Mouse (Mus musculus) A20 (cell line): ENCODE results near the gene Hax1.

Source experiments
- DNase-seq: peaks from one replicate; pipeline ENCODE4 v3.0.0-alpha.2; 2011; ENCODE audit warnings: low read depth, low spot score

Hax1 gene

GRCm38 (mm10) chr3:89962059-89962750 lies 36.4 kb downstream of the Hax1 start:
- DNase-seq = peak; percentile 40

- DNase-seq = peak; percentile 53
Measured at GRCm38 (mm10) chr3:89961436-89961835, 37.1 kb downstream of the Hax1 start.

- DNase-seq = peak; percentile 91
Measured at GRCm38 (mm10) chr3:89960469-89960868, 38.1 kb downstream of the Hax1 start.

- DNase-seq = peak; percentile 48
Measured at GRCm38 (mm10) chr3:89959435-89959834, 39.1 kb downstream of the Hax1 start.

- DNase-seq = peak; percentile 87
Measured at GRCm38 (mm10) chr3:89957880-89958279, 40.7 kb downstream of the Hax1 start.

GRCm38 (mm10) chr3:89956177-89956971 lies 42.2 kb downstream of the Hax1 start:
- no peak for DNase-seq

- DNase-seq = peak; percentile 79
Measured at GRCm38 (mm10) chr3:89953420-89953819, 45.2 kb downstream of the Hax1 start.

- DNase-seq = no peak
Measured at GRCm38 (mm10) chr3:89948655-89949054, 49.9 kb downstream of the Hax1 start.

- DNase-seq = no peak
Measured at GRCm38 (mm10) chr3:89948021-89948420, 50.6 kb downstream of the Hax1 start.
